Mouse (Mus musculus): ENCODE data around the gene Sh2d5.

GRCm38 (mm10) chr4:138210116-138210515 is 40.1 kb upstream of the Sh2d5 start:
- TF ChIP-seq CTCF (IDR thresholded peaks at IDR 0.05; ENCODE audit: extremely low read depth, insufficient read length, insufficient replicate concordance, low read depth, low read length) (no peak), POLR2A (IDR thresholded peaks at IDR 0.05; ENCODE audit: low read depth, low read length) (no peak)
